Mouse (Mus musculus): ENCODE measurements around the gene Ubp1.

DNA sequence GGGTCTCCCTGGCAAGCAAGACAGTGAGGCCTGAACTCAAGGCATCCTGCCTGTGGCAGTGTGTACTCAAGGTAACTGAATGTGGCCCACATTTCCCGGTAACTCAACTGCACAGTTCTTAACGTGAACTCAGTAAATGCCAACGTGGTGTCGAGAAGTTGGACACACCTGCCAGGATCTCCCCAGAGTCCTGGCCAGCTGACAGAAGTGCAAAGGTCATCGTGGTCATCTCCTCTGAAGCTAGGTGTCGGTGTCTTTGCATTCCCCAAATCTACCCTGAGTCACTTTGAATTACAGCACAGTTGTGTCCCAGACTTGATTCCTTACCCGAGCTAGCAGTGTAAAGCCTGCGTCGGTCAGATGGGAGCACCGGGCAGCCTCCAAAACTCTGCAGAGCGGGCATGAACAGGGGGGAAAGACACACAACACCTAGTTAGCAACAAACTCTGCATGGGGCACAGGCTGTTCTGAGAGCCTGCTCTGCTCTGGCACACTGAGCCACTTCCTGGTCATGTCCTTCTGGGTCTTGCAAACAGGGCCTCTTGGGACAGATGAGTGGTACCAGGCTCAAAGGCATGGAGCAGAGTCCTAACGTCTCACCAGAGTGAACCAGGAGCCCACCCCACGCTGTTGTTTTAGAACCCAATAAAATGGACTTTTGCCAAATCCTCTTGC, 54.3 kb downstream of the Ubp1 start:
- TF ChIP-seq EP300 (IDR thresholded peaks at IDR 0.05; ENCODE audit: low read depth) (no peak), CTCF (IDR thresholded peaks at IDR 0.05; ENCODE audit: low read depth) (no peak)

All from liver, postnatal 0 days (tissue).